Mouse (Mus musculus): ENCODE data around the gene 2610318N02Rik.

DNA sequence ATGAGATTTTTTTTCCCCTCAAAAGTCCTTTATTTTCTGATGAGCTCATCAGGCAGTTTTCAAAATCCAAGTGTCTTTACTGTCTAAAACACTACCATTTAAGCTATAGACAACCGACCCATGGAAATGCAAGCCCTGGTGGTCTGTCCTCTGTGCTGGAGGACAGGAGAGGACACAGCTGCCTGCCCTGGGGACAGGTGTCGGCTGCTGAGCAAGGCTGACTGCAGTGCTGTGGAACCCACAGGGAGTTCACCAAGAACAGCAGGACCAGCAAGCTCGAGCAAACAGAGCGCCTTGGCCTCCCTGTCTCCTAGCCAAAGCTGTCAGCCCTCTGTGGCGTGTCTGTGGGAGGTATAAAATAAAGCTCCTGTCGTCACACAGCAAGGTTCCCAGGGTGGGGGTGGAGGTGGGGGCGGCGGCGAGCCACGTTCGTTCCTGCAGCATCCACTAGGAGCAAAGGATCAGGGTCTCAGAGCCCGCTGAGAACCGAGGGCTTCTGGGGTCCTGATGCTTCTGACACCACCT, 38.2 kb downstream of the 2610318N02Rik start:
- TF ChIP-seq CTCF (IDR thresholded peaks at IDR 0.05; ENCODE audit: borderline replicate concordance, extremely low read depth, insufficient read depth, insufficient read length), result no peak
- TF ChIP-seq POLR2A (IDR thresholded peaks at IDR 0.05; ENCODE audit: borderline replicate concordance, extremely low read depth, insufficient read depth, insufficient read length, poor library complexity, severe bottlenecking), result no peak

Data from brain, embryonic 14.5 days (tissue).